Mouse (Mus musculus): ENCODE results near the gene Serpina10.

DNA sequence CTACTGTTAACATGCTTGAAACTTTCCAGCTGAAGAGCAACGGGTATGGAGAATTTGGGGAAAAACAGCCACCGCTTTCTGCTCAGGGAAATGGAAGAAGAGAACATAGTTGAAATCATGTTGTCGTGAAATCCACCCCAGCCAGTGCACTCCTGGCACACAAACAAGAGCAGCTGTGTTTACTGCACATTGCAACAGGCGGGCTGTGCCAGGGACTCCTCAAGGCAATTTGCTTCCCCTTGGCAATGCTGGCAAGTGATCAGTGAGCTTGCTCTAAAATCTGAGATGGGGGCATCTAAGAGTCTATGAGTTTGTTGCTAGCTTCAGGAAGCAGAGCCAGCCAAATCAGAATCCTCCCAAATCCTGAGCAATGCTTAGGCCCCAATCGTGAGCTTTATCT is 39.1 kb upstream of the Serpina10 start:
- TF ChIP-seq CTCF (IDR thresholded peaks at IDR 0.05; ENCODE audit: borderline replicate concordance, extremely low read depth, insufficient read depth, insufficient read length) (no peak), POLR2A (IDR thresholded peaks at IDR 0.05; ENCODE audit: borderline replicate concordance, extremely low read depth, insufficient read depth, insufficient read length, poor library complexity, severe bottlenecking) (no peak)

All from brain, embryonic 14.5 days (tissue).